Mouse (Mus musculus) megakaryocyte progenitor cell, adult 5-6 weeks (primary cell): ENCODE measurements around the gene Tmed9. TPM values are rescaled to one million over a fixed set of nuclear protein-coding genes. Genes with fewer than 3 reads are reported as not detected.
"Not testable (repeated sequence)": the region's sequence is repeated elsewhere in the genome, so short reads cannot be mapped to it uniquely, and the experiment has no call there.

ENCODE experiments used
- ATAC-seq: replicated peaks from 2 replicates; pipeline ENCODE4 v1.8.0; 2016; ENCODE audit warnings: mild to moderate bottlenecking, moderate TSS enrichment, inconsistent platforms; ENCODE audit not compliant: poor library complexity
- total RNA-seq, 2 experiments: library from RNA; stranded (forward) in 1 of 2; stranded (reverse) in 1 of 2; fragments of 157-497, 149-512 nt in 1 of 2; fragments of 200-1000 nt in 1 of 2; gene quantifications; 2 replicates each; pipeline versions ENCODE4 v1.2.3 to v1.2.4; 2015 to 2017

Gene Tmed9
- total RNA-seq, 2 experiments from 2014 or later = 92.3 to 211 TPM

DNA sequence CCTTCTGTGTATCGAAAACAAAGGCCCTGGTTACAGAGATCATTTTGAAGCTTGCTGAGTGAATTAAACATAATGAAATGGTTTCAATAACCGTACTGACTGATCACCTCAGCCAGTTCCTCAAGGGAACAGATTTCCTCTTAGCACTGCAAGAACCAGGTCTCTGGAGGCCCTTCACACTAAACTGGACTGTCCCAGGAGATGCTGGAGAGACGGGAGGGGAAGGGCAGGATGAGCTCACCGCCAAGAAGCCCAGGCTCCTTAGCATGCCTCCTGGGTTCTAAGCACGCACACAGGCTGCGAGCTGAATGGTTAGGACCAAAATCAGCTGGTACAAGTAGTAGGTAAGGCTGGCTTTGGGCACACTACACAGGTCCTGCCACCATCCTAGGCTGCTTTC, 6.5 kb upstream of the Tmed9 start:
- ATAC-seq = no peak

DNA sequence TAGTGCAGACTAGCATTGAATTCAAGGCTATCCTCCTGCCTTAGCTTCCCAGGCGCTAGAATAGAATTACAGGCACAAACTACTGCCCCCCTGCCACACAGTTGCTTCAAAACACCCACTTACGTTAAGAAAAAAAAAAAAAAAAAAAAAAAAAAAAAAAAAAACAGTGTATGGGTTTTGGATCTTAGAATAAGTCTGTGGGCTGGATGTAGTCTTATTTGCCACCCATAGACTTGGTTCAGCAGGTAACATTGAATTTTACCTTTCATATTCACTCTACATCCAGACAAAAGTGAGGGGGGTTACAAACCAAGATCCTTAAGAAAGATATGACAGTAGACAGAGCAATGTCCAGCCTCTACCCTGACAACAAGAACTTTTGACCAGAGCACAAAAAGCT, 5.6 kb upstream of the Tmed9 start:
- ATAC-seq = no peak

DNA sequence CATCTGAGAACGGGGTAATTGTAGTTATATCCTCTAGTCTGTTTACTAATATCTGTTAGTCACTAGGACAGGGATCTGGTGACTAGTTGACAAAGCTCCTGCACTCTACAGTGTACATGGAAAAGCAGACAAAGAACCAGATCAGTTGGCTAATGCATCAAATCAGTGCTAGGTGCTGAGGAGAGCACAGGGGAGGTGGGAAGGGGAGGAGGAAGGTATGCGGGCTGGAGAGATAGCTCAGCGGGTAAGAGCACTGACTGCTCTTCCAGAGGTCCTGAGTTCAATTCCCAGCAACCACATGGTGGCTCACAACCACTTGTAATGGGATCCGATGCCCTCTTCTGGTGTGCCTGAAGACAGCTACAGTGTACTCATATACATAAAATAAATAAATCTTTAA, 5.0 kb upstream of the Tmed9 start:
- ATAC-seq = not testable (repeated sequence)

DNA sequence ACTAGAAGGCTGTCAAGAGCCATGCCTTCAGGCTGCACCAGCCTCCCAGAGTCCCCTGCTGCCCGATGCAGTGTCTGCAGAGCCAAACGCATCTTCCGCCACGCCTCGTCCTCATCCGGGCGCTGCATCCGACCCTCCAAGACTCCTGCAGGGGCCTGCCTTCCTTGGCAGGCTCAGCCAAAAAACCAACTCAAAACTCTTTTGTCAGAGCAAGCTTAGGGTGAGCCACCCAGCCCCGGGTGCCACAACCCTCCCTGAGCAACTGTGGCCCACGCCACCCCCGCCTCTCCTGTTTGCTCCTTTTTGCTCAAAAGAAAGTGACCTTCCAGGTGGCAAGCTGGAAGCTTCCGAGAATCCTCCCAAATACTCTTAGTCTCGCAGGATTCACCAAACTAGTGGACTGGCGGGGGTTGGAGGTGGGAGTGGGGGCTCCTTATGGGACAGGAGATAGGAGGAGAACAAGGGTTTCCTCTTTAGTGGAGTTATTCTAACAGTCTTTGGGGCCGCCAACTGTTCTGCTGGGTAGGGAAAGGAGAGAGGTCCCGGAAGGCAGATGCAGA, 3.7 kb upstream of the Tmed9 start:
- ATAC-seq = peak; percentile 21; the same call in 1 of the 2 replicates

DNA sequence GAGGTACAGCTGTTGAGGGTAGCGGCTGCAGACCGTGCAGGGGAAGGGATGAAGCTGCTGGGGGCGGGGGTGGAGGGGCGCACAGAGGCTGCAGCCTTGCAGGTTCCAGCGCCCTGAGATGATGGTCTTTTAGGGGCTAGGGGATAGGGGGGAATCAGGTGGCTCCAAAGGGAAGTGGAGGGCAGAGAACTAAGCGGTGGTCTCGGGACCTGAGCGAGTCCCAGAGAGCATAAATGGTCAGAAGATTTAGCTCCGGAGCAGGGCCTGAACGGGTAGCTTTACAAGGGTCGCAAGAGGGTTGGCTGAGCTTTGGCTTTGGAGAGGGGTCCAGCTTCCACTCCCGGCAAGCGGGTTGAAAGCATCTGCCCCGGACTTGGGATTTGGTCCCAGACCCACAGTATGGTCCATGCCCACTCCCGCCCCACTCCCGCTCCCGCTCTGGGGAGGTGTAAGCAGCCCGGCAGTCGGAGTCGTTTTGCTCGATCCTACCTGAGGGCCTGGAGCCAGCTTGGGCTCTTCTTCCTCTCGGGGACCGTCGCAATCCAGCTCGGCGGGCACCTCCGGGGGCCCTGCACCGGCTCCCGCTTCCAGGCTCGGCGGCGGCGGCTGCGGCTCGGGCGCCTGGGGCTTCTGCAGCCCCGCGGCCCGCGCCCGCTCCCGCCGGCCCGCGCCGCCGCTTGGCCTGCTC, 3.1 kb upstream of the Tmed9 start:
- ATAC-seq = no peak; the same call in 1 of the 2 replicates

DNA sequence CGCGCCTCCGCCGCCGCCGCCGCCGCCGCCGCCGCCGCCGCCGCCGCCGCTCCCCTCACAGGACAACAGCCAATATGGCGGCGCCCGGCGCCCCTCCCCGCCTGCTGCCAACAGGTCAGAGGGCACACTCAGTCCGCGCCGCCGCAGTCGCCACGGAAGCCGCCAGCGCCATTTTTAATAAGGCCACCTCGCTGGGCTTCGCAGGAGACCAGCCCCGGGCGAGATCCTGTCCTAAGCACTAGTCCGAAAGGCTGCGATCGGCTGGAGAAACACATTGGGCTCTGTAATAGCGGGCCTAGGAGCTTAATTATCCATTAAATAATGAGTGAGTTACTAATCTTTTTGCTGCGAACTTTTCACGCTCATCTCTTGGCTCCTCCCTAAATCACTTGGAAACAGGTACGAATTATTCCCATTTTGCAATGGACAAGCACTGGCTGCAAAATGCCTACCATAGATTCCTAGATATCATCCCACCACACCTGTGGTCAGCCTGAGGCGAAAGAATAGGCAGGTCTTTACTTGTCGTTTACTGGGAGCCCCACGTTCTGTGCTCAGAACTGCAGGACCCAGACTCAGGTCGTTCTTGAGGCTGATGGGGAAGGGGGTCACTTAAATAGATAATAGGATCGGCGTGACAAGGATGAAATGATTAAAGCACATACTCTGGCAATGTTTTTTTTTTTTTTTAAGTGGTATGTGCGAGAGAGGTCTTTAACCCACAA, 2.3 kb upstream of the Tmed9 start, which contains the start of gene Fam193b:
Gene Fam193b (minus strand): TSS at position 94 of the 725 bp plus-strand sequence.
- ATAC-seq = peak; percentile 95

DNA sequence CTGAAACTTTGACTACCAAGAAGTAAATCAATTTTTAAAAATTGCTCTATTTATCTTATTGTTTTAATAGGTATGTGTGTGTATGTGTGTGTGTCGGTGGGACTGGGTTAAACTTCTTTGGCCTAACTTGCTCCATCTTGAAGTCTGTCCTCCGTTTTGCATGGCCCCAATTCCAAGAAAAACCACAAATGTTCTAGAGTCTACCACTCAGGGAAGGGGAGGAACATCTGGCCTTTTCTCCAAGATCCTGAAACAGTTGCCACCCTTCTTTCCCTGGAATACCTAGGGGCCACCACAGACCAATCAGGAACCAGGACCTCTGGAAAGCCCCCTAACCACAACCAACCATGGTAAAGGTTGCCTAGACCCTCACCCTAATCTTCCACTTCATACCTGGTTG, 1.6 kb upstream of the Tmed9 start:
- ATAC-seq = no peak

DNA sequence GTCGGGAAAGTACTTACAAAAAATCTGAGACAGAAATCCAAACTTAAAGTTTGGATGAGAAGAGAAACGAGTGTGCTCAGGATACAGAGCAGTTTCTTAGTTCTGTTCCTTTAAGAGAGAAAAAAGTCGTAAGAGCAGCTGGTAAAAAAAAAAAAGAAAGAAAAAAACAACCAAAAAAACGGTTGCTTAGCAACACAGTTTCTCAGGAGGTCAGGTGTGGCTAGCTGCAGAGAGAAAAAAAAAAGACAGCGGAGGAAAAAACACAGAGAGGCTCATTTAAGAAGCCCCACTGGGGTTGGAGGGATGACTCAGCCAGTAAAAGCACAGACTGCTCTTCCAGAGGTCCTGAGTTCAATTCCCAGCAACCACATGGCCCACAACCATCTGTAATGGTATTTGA, 789 bp downstream of the Tmed9 start:
- no peak for ATAC-seq

DNA sequence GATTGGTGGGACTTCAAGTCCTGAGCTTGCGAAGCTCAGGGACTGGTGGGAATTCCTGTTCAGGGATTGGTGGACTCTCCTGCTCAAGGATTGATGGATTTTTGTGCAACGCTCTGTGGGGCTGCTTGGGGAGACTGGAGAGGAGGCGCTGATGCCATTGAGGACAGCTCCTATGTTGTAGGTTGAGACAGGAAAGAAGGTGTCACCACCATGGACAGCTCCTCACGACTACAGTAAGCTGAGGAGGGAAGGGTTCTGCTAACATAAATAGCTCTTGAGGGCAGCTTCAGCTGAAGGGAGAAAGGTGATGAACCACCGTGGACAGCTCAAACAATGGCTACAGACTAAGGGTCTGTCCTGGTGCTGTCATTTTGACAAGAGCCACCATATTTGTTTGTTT, 2.4 kb downstream of the Tmed9 start:
- ATAC-seq = peak; percentile 57; the same call in 1 of the 2 replicates

DNA sequence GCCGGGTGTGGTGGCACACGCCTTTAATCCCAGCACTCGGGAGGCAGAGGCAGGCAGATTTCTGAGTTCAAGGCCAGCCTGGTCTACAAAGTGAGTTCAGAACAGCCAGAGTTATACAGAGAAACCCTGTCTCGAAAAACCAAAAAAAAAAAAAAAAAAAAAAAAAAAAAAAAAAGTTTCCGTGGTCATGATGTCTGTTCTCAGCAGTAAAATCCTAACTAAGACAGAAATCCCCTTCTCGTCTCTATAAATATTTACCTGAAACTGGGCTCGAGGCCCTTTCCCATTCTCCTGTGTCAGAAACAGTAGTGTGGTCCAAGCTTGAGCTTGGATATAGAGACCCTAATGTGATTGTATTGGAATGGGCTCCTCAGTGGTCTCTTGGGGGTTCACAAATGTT, 3.3 kb downstream of the Tmed9 start:
- not testable (repeated sequence) for ATAC-seq

DNA sequence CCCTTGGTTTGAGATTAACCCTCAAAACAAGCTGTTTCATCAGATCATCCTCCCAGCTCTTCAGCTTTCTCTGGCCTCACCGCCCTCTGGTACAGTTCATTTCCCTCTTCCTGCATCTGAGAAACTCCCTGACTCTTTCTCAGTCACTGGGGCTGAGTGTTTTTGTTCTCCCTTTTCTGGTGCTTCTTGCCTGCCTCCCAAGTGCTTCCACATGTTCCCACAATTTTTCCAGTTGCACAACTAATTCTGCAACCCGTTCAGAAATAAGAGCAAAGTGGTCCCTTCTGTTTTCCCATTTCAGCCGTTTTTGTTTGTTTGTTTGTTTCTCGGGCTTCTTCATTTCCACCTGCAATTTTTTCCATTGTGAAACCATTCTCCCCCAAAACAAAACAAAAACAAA, 4.6 kb downstream of the Tmed9 start:
- no peak for ATAC-seq

DNA sequence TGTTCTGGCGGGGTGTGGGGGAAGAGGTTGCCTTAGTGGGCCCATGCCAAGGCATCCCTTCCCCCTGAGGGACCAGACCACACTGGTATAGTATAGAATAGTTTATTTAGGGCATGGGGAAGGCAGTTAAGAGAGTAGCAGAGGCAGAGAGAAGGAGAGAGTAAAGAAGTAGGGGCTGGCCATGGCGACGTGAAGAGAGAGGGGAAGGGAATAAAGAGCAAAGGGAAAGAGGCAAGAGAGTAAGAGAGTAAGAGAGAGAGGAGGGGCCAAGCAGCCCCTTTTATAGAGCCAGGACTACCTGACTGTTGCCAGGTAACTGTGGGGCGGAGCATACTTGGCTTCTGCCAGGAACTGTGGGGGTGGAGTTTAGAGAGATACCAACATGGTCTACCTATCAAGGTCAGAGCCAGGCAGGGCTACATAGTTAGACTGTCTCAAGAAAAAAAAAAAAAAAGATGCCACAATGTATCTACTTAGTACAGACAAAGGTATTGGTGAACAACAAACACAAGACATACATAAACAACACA, 18.5 kb downstream of the Tmed9 start:
- ATAC-seq = no peak

DNA sequence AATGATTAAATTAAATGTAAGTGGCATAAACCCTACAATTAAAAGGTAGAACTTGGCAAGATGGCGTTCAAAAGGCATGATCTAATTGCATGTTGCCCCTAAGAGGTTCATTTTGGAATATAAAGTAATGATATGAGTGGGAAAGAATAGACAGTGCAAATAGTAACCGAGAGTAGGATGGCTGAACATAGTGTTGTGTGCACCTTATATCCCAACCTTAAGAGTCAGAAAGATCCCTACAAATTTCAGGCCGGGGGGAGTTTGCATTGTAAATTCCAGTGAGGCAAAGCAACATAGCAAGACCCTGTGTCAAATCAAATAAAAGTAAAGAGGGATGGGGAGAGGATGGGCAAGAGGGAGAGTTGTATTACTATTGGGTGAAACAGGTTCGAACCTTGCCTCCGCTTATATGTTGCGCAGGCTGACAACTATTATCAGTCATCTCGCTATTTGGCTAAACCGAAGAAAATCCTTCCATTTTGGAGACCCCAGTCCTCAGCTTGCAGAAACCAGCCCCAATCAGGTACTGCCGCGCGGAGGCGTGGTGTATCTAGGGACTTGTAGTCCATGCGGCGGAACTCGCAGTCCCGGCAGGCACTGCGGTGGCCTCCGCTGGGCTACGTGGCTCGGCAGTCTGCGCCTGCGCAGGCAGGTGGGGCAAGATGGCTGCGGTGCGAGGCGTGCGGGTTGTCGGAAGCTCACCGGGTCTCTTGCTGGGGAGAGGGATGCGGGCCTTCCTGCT, 19.2 kb downstream of the Tmed9 start:
- peak; percentile 100 for ATAC-seq

DNA sequence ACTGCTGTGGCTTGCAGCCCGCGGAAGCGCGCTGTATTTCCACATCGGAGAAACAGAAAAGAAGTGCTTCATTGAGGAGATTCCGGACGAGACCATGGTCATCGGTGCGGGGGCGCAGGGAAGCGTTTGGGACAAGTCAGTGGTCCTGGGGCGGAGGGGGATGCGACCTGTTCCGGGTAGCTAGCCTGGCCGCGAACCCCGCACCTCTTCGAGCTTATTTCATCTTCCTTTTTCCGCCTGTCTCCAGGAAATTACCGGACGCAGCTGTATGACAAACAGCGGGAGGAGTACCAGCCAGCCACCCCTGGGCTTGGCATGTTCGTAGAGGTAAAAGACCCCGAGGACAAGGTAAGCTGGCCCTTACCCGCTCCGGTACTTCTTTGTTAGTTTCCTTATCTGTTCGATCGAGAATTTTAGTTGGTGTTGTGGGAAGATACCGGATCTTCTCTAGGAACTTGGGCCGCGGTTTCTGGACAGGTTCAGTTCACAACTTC, 19.8 kb downstream of the Tmed9 start:
- ATAC-seq = no peak; the same call in none of the 2 replicates

DNA sequence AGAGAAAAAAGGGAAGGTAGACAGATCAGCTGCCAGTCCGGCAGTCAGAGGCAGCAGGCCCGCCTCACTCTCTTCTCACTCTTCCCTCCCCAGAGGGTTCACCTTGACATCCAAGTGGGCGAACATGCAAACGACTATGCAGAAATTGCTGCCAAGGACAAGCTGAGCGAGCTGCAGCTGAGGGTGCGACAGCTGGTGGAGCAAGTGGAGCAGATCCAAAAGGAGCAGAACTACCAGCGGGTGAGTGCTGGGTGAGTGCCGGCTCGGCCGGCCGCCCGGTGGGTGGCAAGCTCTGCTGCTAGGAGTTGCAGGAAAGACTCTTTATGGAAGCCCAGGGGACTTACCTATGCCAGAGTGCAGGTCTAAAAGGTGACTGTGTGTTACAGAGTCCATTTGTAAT, 21.8 kb downstream of the Tmed9 start:
- no peak for ATAC-seq

DNA sequence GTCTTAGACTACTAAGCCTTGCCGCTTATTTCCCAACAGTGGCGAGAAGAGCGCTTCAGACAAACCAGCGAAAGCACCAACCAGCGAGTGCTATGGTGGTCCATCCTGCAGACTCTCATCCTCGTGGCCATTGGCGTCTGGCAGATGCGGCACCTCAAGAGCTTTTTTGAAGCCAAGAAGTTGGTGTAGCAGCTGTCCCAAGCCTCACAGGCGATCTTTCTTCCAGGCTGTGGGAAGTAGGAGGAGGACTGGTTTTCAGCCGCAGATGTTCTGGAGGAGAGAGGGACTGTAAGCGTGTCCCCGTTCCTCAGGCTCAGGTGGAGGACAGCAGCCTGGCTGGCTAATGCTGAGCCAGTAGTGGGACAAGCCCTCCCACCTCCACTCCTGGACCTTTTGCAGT, 23.3 kb downstream of the Tmed9 start:
- no peak for ATAC-seq

DNA sequence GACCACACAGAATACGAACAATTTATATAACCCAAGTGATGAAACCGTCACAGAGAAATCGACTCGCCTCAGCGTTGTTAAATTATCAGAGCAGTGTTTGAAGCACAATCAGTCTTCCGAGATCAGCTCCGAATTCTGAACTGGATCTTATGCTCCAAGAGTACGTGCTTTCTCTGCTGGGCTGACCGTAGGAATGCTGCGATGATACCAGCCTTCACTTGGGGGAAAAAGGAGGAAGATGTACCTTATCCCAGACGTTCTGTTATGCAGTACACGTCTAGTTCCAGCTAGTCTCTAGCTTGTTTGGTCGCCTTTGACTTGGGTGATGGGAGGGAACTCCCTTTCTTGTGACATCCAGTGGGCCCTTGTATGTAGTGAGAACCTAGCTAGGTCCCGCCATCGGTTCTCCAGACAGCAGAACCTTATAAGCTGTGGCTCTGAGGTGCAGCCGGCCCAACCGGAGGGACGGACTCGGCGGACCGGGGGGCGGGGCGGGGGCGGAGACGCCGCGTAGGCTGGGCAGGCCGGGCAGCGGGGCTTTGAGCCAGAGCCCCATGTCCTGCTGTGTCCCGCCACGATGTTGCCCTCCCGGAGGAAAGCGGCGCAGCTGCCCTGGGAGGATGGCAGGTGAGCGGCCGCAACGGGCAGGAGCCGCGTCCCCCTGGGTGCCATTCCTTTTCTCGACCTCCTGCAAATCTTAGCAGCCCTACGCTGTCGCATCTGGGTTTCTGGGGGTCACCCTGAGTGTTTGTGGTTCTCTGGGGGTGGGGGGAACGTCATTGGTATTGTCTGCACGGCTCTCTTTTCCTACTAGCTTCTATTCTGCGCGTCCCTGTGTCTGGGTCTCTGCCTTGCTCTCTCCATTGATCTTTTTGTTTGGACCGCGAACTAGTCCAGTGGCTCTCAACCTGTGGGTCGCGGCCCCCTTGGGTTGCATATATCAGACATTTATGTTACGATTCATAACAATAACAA, 26.3 kb downstream of the Tmed9 start, which contains the start of gene B4galt7:
Gene B4galt7 (plus strand): TSS at position 331 of the 975 bp plus-strand sequence.
- ATAC-seq = peak; percentile 74

DNA sequence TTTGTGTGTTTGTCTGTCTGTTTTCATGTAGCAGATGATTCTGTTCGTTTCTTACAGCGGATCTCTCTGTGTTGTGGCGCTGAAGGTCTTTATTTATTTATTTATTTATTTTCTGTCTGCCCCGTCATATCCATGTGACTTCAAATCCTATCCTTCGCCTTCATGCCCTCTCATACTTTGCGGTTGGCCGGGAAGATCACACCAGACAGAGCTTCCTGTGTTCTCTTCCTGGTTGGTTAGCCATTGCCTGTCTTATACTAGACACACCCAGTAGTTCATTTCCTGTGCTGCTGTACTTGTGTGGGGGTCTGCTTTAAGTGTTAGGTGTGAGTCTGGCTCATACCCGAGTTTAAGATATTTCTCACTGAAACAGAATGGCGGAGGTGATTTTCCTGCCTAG, 27.1 kb downstream of the Tmed9 start:
- ATAC-seq = peak; percentile 75

DNA sequence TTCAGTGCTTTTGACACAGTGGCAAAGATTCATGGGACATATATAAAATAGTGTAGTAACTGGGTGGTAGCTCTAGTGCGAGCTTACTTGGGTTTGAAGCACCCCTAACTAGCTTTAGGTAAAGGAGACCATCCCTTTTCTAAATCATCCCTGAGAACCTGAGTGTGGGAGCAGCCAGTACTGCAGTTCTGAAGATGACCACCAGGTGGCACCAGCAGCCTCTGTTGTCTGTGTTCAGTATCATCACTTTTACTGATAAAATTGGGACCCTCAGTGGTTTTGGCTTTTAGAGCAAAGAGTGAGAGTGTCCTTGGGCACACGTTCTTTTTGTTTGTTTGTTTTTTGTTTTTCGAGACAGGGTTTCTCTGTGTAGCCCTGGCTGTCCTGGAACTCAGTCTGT, 28.1 kb downstream of the Tmed9 start:
- ATAC-seq = peak; percentile 71

DNA sequence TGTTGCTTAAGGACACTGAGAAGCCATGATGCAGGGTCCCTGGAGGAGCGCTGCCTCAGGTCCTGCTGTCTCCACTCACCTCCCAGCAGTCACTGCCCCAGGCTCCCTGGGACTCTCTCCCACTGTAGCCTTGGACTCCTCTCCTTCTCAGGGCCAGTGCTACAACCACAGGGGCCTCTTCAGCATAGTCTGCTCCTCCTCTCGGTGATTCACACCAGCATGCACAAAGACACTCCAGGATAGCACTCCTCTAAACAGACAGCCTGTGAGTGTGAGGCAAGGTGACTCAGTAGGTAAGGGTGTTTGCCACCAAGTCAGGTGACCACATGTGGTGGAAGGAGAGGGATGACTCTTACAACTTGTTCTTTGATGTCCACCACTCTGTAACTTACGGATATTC, 31.1 kb downstream of the Tmed9 start:
- no peak for ATAC-seq
